In the genomic region with DNA sequence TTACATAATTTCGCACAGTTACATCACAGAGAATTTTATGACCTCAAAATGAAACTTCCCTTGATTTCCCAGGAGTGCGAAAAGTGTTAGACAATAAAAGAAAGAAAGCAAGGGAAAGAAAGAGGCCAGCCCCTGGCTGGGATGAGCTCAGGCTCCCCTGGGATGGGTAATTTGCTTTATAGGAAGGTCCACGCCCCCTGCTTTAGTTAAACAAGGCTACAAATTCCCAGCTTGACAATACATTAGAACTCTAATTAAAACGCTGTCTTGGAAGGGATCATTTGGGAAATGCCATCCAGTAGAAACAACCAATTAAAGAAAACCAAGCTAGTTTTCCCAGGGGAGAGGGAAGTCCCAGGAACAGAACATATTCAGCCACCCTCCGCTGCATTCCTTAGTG, we compare ENCODE assay signal across 33 mouse cellular contexts. TPM values are rescaled to one million over a fixed set of nuclear protein-coding genes. Genes with fewer than 3 reads are reported as not detected.
DNase-seq lines count a peak whose midpoint lies in the region; ATAC-seq and TF ChIP-seq lines count a peak whose summit lies in the region.
"Had no signal": no experiment of that assay in that cellular context is flagged by ENCODE, and none has a peak within 500 bp of the region (broad histone marks: within the 10 kb centered on the region; RNA-seq: fewer than 3 reads in every experiment).

No protein-coding gene starts in this region.

- peaks cover 8% of the 10 kb centered on the region for H3K4me1 ChIP-seq in embryonic facial prominence, embryonic 11.5 days (ENCODE audit: control insufficient read depth, insufficient read depth, low read length)
- peaks cover 19% of the 10 kb centered on the region for H3K4me1 ChIP-seq in embryonic facial prominence, embryonic 10.5 days
- H3K4me1 ChIP-seq in stomach, embryonic 14.5 days (ENCODE audit: control insufficient read depth, insufficient read depth, low read length) = no peaks in the 10 kb centered on the region; the same call in 1 of the 2 replicates
- H3K4me1 ChIP-seq in stomach, postnatal 0 days (replicated peaks; ENCODE audit: control insufficient read depth, insufficient read depth) = no peaks in the 10 kb centered on the region
- H3K4me1 ChIP-seq in neural tube, embryonic 12.5 days = peaks cover 19% of the 10 kb centered on the region

- H3K9ac ChIP-seq in embryonic facial prominence, embryonic 11.5 days (replicated peaks; ENCODE audit: low read length) = no peak overlapping the region
- H3K9ac ChIP-seq in stomach, embryonic 14.5 days (replicated peaks; ENCODE audit: low read depth, low read length) = no peak overlapping the region; the same call in 1 of the 2 replicates
- H3K9ac ChIP-seq in stomach, postnatal 0 days (ENCODE audit: low read length) = no peak overlapping the region
- H3K9ac ChIP-seq in neural tube, embryonic 12.5 days = no peak overlapping the region
- H3K9ac ChIP-seq: forebrain, postnatal 0 days; hindbrain, embryonic 14.5 days; kidney, embryonic 15.5 days; limb, embryonic 12.5 days; midbrain, embryonic 12.5 days had no signal

- 4% methylated on average over 5 of the region's 5 CpGs for WGBS in embryonic facial prominence, embryonic 11.5 days
- 2% methylated on average over 5 of the region's 5 CpGs for WGBS in embryonic facial prominence, embryonic 10.5 days
- WGBS in stomach, embryonic 14.5 days = 10% methylated on average over 5 of the region's 5 CpGs
- 22% methylated on average over 5 of the region's 5 CpGs for WGBS in stomach, postnatal 0 days
- 1% methylated on average over 5 of the region's 5 CpGs for WGBS in neural tube, embryonic 12.5 days

- H3K27me3 ChIP-seq in embryonic facial prominence, embryonic 11.5 days (ENCODE audit: control insufficient read depth, insufficient read depth, low read length) = peaks cover 87% of the 10 kb centered on the region
- H3K27me3 ChIP-seq in embryonic facial prominence, embryonic 10.5 days (replicated peaks; ENCODE audit: low read depth, poor library complexity, severe bottlenecking) = peaks cover 100% of the 10 kb centered on the region
- peaks cover 50% of the 10 kb centered on the region for H3K27me3 ChIP-seq in stomach, embryonic 14.5 days (ENCODE audit: control insufficient read depth, insufficient read depth, low read length)
- peaks cover 11% of the 10 kb centered on the region; the same call in 1 of the 2 replicates for H3K27me3 ChIP-seq in stomach, postnatal 0 days (ENCODE audit: control insufficient read depth, insufficient read depth, low read length)
- H3K27me3 ChIP-seq in neural tube, embryonic 12.5 days (replicated peaks) = peaks cover 100% of the 10 kb centered on the region

- no peak for ATAC-seq in embryonic facial prominence, embryonic 11.5 days (replicated peaks; ENCODE audit: insufficient number of reproducible peaks, low FRiP score, low TSS enrichment, low read depth)
- no peak for ATAC-seq in stomach, embryonic 14.5 days (ENCODE audit: insufficient number of reproducible peaks, insufficient read depth, low FRiP score, low read depth)
- ATAC-seq in stomach, postnatal 0 days (ENCODE audit: low FRiP score, low TSS enrichment) = no peak
- ATAC-seq in neural tube, embryonic 12.5 days (ENCODE audit: low FRiP score, low read depth) = no peak; the same call in 1 of the 2 replicates
- no peak for ATAC-seq in monocyte, adult 5-6 weeks (replicated peaks; ENCODE audit: insufficient number of reproducible peaks, low FRiP score, low TSS enrichment, poor library complexity, severe bottlenecking)
- ATAC-seq: CD4-positive, CD25-positive, alpha-beta regulatory T cell, adult 4 months; forebrain, postnatal 0 days; Patski had no signal

- no peak overlapping the region for H3K4me2 ChIP-seq in embryonic facial prominence, embryonic 11.5 days (ENCODE audit: low read depth, low read length)
- H3K4me2 ChIP-seq in stomach, embryonic 14.5 days (replicated peaks; ENCODE audit: low read depth, low read length) = peak overlapping the region; percentile 32
- H3K4me2 ChIP-seq in stomach, postnatal 0 days (replicated peaks; ENCODE audit: low read depth) = no peak overlapping the region
- no peak overlapping the region for H3K4me2 ChIP-seq in neural tube, embryonic 12.5 days (replicated peaks)
- H3K4me2 ChIP-seq: hindbrain, embryonic 14.5 days; kidney, embryonic 15.5 days; limb, embryonic 12.5 days; liver, embryonic 11.5 days; midbrain, embryonic 12.5 days had no signal

- DNase-seq in embryonic facial prominence, embryonic 11.5 days (ENCODE audit: low spot score) = peak; percentile 6
- DNase-seq in embryonic facial prominence, embryonic 10.5 days (ENCODE audit: low spot score) = no peak
- DNase-seq in stomach, postnatal 0 days (ENCODE audit: low spot score) = no peak
- DNase-seq in cerebellum, adult 8-10 months = no peak
- DNase-seq: adrenal gland, adult 2 months; cerebellum, adult 11-12 months; cerebellum, postnatal 14 days; forebrain, postnatal 0 days; gastrocnemius, postnatal 36 days; heart, postnatal 36 days; kidney, adult 11 months; kidney, postnatal 36 days; lung, adult 18-20 months; lung, postnatal 10 days; right cerebral cortex, postnatal 25 days; spleen, adult 18-20 months; thymus, adult 18-20 months; thymus, postnatal 36 days had no signal

- H3K27ac ChIP-seq in embryonic facial prominence, embryonic 11.5 days (replicated peaks; ENCODE audit: low read depth, low read length) = no peak overlapping the region
- no peak overlapping the region for H3K27ac ChIP-seq in embryonic facial prominence, embryonic 10.5 days (replicated peaks)
- H3K27ac ChIP-seq in stomach, embryonic 14.5 days (ENCODE audit: low read length) = no peak overlapping the region
- no peak overlapping the region for H3K27ac ChIP-seq in stomach, postnatal 0 days (replicated peaks)
- H3K27ac ChIP-seq in neural tube, embryonic 12.5 days = no peak overlapping the region
- H3K27ac ChIP-seq: hindbrain, embryonic 14.5 days; kidney, embryonic 15.5 days; limb, embryonic 12.5 days; midbrain, embryonic 12.5 days had no signal

- H3K9me3 ChIP-seq in embryonic facial prominence, embryonic 11.5 days (replicated peaks; ENCODE audit: control insufficient read depth, low read length) = no peaks in the 10 kb centered on the region
- H3K9me3 ChIP-seq in embryonic facial prominence, embryonic 10.5 days = no peaks in the 10 kb centered on the region
- H3K9me3 ChIP-seq in stomach, embryonic 14.5 days (ENCODE audit: control insufficient read depth, low read depth, low read length) = no peaks in the 10 kb centered on the region
- H3K9me3 ChIP-seq in stomach, postnatal 0 days (ENCODE audit: control insufficient read depth, low read length) = no peaks in the 10 kb centered on the region
- no peaks in the 10 kb centered on the region for H3K9me3 ChIP-seq in neural tube, embryonic 12.5 days
- H3K9me3 ChIP-seq: kidney, embryonic 15.5 days; midbrain, embryonic 12.5 days had no signal

- no peak for TF ChIP-seq CTCF in stomach, postnatal 0 days (IDR thresholded peaks at IDR 0.05; ENCODE audit: low read depth)

- H3K36me3 ChIP-seq in embryonic facial prominence, embryonic 11.5 days (replicated peaks; ENCODE audit: control insufficient read depth, insufficient read depth, low read depth, low read length) = no peaks in the 10 kb centered on the region
- no peaks in the 10 kb centered on the region for H3K36me3 ChIP-seq in embryonic facial prominence, embryonic 10.5 days (replicated peaks)
- no peaks in the 10 kb centered on the region for H3K36me3 ChIP-seq in stomach, embryonic 14.5 days (ENCODE audit: control insufficient read depth, insufficient read depth, low read length)
- H3K36me3 ChIP-seq in stomach, postnatal 0 days (ENCODE audit: control insufficient read depth, insufficient read depth, low read length) = no peaks in the 10 kb centered on the region
- H3K36me3 ChIP-seq in neural tube, embryonic 12.5 days = no peaks in the 10 kb centered on the region
- H3K36me3 ChIP-seq: kidney, embryonic 15.5 days; limb, embryonic 12.5 days; midbrain, embryonic 12.5 days had no signal

- TF ChIP-seq EP300 in stomach, postnatal 0 days (optimal IDR thresholded peaks at IDR 0.05) = no peak

- no peak overlapping the region for H3K4me3 ChIP-seq in embryonic facial prominence, embryonic 11.5 days (ENCODE audit: low read depth, low read length)
- H3K4me3 ChIP-seq in embryonic facial prominence, embryonic 10.5 days = no peak overlapping the region
- peak overlapping the region; percentile 49; the same call in 1 of the 2 replicates for H3K4me3 ChIP-seq in stomach, embryonic 14.5 days (ENCODE audit: low read depth, low read length)
- no peak overlapping the region for H3K4me3 ChIP-seq in stomach, postnatal 0 days (ENCODE audit: low read depth, low read length)
- H3K4me3 ChIP-seq in neural tube, embryonic 12.5 days = peak overlapping the region; percentile 9; the same call in 1 of the 2 replicates
- H3K4me3 ChIP-seq: kidney, embryonic 15.5 days; limb, embryonic 12.5 days; midbrain, embryonic 12.5 days had no signal

RNA-seq across cellular contexts. Expression of a gene that starts 2.7 kb away (rescaled TPM):
- polyA plus RNA-seq in embryonic facial prominence, embryonic 11.5 days (2014; fragmentation: Nextera tagmentation; extraction: Ambion mirVana) = not detected in 2 replicates
- not detected in 2 replicates for polyA plus RNA-seq in embryonic facial prominence, embryonic 10.5 days (2016; fragmentation: Nextera tagmentation; extraction: Ambion mirVana)
- 3.0 and 4.8 TPM in 2 replicates for polyA plus RNA-seq in stomach, embryonic 14.5 days (2014; fragmentation: Nextera tagmentation; extraction: Ambion mirVana)
- 0.64 and 0.67 TPM in 2 replicates for polyA plus RNA-seq in stomach, postnatal 0 days (2015; fragmentation: Nextera tagmentation; extraction: Ambion mirVana)
- polyA plus RNA-seq in neural tube, embryonic 12.5 days (2016; fragmentation: Nextera tagmentation; extraction: Ambion mirVana) = 6.9 and 10.3 TPM in 2 replicates
- not detected in 3 replicates for total RNA-seq in monocyte, adult 5-6 weeks (2017)
- total RNA-seq: adrenal gland, adult 2 months; forebrain, postnatal 0 days; gastrocnemius, adult 18-20 months; gastrocnemius, postnatal 36 days; heart, adult 8-10 months; heart, postnatal 36 days; left cerebral cortex, postnatal 14 days; neutrophil, adult 5-6 weeks had no signal
- polyA plus RNA-seq: adrenal gland, adult 2 months; CD4-positive, CD25-positive, alpha-beta regulatory T cell, adult 4 months; forebrain, postnatal 0 days; heart, embryonic 14.5 days; kidney, embryonic 15.5 days; midbrain, embryonic 12.5 days; Patski had no signal

RNA-seq across cellular contexts. Expression of a gene that starts 41.1 kb away (rescaled TPM):
- 24.2 and 25.3 TPM in 2 replicates for polyA plus RNA-seq in embryonic facial prominence, embryonic 11.5 days (2014; fragmentation: Nextera tagmentation; extraction: Ambion mirVana)
- 35.8 and 36.4 TPM in 2 replicates for polyA plus RNA-seq in embryonic facial prominence, embryonic 10.5 days (2016; fragmentation: Nextera tagmentation; extraction: Ambion mirVana)
- polyA plus RNA-seq in stomach, embryonic 14.5 days (2014; fragmentation: Nextera tagmentation; extraction: Ambion mirVana) = 19.0 and 23.4 TPM in 2 replicates
- 16.4 and 16.5 TPM in 2 replicates for polyA plus RNA-seq in stomach, postnatal 0 days (2015; fragmentation: Nextera tagmentation; extraction: Ambion mirVana)
- 23.5 and 25.0 TPM in 2 replicates for polyA plus RNA-seq in neural tube, embryonic 12.5 days (2016; fragmentation: Nextera tagmentation; extraction: Ambion mirVana)
- total RNA-seq in monocyte, adult 5-6 weeks (2017) = 10.8 to 14.1 TPM (median 10.9 TPM) in 3 replicates

Comparison
In these comparisons a context has a peak if more than half of its experiments do, and no peak if none do; other contexts are left out.
1. H3K4me3 ChIP-seq: peak in stomach, embryonic 14.5 days (single experiment) and neural tube, embryonic 12.5 days (single experiment); none in embryonic facial prominence, embryonic 11.5 days (single experiment), embryonic facial prominence, embryonic 10.5 days (single experiment) and stomach, postnatal 0 days (single experiment).